Mouse (Mus musculus) CH12.LX (cell line): Measurements from ENCODE around the gene Eif4g3.

Source experiments
- CTCF ChIP-seq, 2 experiments: IDR thresholded peaks in 1 of 2; conservative IDR thresholded peaks in 1 of 2; 2 replicates each; pipeline ENCODE4 v1.5.1; 2011 to 2012; ENCODE audit warnings: low read depth in 2 of 2, low read length in 2 of 2, improper control_type of control experiment in 1 of 2, inconsistent platforms in 1 of 2, mild to moderate bottlenecking in 1 of 2, moderate library complexity in 1 of 2
- MAX ChIP-seq: IDR thresholded peaks from 2 replicates; pipeline ENCODE4 v1.6.1; 2011; ENCODE audit warnings: low read length, improper control_type of control experiment
- MYC ChIP-seq: IDR thresholded peaks from 2 replicates; pipeline ENCODE4 v1.6.1; 2011; ENCODE audit warnings: low read depth, mild to moderate bottlenecking, improper control_type of control experiment, low read length

GRCm38 (mm10) chr4:137954926-137955396, 37.9 kb upstream of the Eif4g3 start:
- no peak for TF ChIP-seq MYC
- no peak for TF ChIP-seq MAX
- peak; percentile 37 to 41; a peak in 3 of 4 replicates for TF ChIP-seq CTCF (conservative IDR thresholded peaks at IDR 0.05 in 1 of 2, IDR thresholded peaks at IDR 0.05 in 1 of 2; ENCODE audit: low read depth in 2 of 2, low read length in 2 of 2)
